Mouse (Mus musculus): ENCODE data around the gene Neu4.
"Not testable (repeated sequence)": the region's sequence is repeated elsewhere in the genome, so short reads cannot be mapped to it uniquely, and the experiment has no call there.

Neu4 gene

DNA sequence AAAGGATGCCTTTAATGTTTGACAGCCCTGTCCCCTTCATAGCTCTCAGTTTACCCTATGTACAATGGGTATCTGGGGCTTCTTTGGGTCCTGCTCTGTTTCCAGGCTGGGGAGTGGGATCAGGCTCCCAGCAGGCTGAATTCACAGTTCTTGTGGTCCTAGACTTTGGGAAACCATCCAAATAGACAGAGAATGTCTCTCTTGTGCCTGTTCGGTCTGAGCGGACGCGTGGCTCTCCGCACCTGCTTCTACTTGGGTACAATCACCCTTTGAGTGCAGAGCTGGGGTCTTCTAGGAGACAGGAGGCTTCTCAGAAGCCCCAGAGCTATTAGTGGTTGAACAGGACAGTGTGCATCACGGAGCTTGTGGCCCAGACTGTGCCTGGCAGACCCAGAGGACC, at the start of gene Neu4:
Gene Neu4 (plus strand): TSS at position 301 of the 400 bp plus-strand sequence.
- peak; percentile 14 to 29 for DNase-seq (ENCODE audit: low spot score in 2 of 2)

- not testable (repeated sequence) for DNase-seq (ENCODE audit: low spot score in 2 of 2)
These were observed 49.5 kb upstream of the Neu4 start for GRCm38 (mm10) chr1:93970797-93971196.

- not testable (repeated sequence) for DNase-seq (ENCODE audit: low spot score in 2 of 2)
These were observed 44.5 kb upstream of the Neu4 start for GRCm38 (mm10) chr1:93975764-93976163.

GRCm38 (mm10) chr1:93978287-93978686, 42.0 kb upstream of the Neu4 start:
- not testable (repeated sequence) for DNase-seq (ENCODE audit: low spot score in 2 of 2)

- not testable (repeated sequence) for DNase-seq (ENCODE audit: low spot score in 2 of 2)
These were observed 39.3 kb upstream of the Neu4 start for GRCm38 (mm10) chr1:93980932-93981331.

GRCm38 (mm10) chr1:93986167-93986566, 34.1 kb upstream of the Neu4 start:
- no peak for DNase-seq (ENCODE audit: low spot score in 2 of 2)

GRCm38 (mm10) chr1:93988786-93989185, 31.5 kb upstream of the Neu4 start:
- DNase-seq (ENCODE audit: low spot score in 2 of 2) = no peak

GRCm38 (mm10) chr1:93990209-93990608, 30.0 kb upstream of the Neu4 start, which contains the start of gene Gal3st2c:
Gene Gal3st2c, plus strand, starts transcription at chr1:93990509.
- DNase-seq (ENCODE audit: low spot score in 2 of 2) = not testable (repeated sequence)

DNA sequence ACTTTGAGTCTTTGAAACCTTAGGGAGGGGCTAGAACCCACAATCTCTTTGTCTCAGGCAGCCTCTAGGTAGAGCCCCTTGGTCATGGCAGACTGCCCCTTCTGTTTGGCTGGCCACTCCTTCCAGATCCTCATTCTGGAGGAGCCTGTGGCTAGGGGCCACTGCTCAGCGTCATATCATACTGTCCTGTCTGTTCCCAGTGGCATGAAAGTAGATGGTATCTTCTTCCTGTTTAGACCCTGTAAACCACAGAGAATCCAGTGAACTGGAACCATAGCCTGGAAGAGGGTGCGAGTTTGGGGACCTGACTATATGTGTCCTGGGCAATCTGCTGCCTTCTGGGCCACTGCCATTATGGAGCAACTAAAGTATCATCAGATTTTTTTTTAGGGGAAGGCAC, 29.2 kb upstream of the Neu4 start:
- DNase-seq (ENCODE audit: low spot score in 2 of 2) = not testable (repeated sequence)

DNA sequence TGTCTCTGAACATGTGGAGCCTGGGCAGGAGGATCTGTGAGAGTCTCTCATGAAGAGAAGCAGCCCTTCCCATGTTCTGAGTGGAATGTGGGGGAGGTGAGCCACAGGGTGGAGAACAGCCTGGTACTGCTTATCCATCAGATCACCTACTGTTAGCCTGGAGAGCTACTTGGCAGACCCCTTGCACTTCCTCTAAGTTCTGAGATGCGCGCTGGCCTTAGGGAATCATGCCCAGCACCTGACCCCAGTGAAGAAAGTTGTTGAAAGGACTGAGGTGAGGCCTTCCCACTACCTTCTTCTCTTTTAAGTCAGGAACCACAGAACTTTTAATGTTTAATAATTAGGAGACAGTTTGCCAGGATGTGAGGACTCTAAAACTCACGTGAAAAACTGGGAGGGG, 28.8 kb upstream of the Neu4 start:
- DNase-seq (ENCODE audit: low spot score in 2 of 2) = not testable (repeated sequence)

GRCm38 (mm10) chr1:94001023-94001422, 19.2 kb upstream of the Neu4 start:
- no peak for DNase-seq (ENCODE audit: low spot score in 2 of 2)

DNA sequence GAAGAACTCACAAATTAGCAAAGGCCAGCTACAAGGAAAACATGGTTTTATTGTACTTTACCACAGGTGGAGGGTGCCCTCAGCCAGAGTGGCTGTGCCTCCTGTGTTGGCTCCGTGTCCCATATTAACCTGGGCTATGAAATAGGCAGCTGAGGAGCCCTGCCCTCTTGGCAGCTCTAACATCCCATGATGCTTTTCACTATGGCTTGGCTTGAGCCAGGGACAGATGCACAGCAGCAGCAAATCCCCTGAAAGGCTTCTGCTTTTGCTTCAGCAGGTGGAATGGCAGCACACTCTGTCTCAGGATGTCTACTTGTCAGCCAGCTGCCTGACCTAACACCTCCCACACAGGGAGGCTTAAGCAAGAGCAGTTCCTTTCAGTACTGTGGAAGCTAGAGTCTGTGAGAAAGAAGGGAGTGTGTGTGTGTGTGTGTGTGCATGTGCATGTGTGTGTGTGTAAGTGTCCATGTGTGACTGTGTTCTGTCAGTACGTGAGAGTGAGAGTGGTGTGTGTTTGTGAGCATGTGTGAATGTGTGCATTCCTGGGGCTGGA, 14.2 kb upstream of the Neu4 start:
- peak in 1 of 2 experiments; percentile 32 for DNase-seq (ENCODE audit: low spot score in 2 of 2)

GRCm38 (mm10) chr1:94008826-94009225, 11.4 kb upstream of the Neu4 start:
- peak; percentile 40 to 70 for DNase-seq (ENCODE audit: low spot score in 2 of 2)

DNA sequence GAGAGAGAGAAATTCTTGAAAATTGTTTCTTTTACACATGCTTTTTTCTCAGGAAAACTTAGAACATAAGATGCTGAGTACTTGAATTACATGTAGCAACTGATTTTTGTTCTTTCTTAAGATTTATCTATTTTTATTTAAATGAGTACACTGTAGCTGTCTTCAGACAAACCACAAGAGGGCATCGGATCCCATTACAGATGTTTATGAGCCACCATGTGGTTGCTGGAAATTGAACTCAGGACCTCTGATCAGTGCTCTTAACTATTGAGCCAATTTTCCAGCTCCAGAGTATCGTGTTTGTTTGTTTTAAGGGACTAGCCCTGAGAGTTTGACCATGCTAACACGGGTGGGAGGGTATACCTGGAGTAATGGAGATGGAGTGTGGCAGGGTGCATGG, 8.6 kb upstream of the Neu4 start:
- DNase-seq (ENCODE audit: low spot score in 2 of 2) = no peak

DNA sequence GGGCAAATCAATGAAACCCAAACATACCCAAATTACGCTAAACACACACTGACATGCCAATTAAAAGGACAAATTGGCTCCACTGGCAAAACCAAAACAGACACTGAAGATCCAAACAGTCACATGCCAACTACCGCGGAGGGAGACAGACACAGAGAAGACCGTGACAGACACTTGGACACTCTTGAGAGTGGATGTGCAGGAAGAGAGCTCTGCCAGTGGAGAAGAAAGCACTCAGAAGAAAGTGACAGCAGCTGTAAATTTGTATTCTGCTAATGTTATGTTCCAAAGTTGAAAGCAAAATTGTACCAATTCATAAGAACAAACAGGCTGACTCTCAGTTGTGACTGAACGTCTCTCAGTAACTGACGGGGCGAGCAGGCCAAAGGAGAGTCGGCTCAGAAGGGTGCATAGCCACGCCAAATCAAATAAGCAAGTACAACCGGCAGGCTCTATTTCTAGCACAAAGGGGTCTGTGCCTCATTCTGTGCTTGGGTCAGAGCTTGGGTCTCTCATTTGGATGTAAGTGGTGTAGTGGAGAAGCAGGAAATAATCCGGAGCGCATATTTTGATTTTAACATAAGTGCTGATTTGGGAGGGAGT, 7.4 kb downstream of the Neu4 start:
- no peak for DNase-seq (ENCODE audit: low spot score in 2 of 2)

GRCm38 (mm10) chr1:94028741-94029140, 8.5 kb downstream of the Neu4 start:
- no peak for DNase-seq (ENCODE audit: low spot score in 2 of 2)

DNA sequence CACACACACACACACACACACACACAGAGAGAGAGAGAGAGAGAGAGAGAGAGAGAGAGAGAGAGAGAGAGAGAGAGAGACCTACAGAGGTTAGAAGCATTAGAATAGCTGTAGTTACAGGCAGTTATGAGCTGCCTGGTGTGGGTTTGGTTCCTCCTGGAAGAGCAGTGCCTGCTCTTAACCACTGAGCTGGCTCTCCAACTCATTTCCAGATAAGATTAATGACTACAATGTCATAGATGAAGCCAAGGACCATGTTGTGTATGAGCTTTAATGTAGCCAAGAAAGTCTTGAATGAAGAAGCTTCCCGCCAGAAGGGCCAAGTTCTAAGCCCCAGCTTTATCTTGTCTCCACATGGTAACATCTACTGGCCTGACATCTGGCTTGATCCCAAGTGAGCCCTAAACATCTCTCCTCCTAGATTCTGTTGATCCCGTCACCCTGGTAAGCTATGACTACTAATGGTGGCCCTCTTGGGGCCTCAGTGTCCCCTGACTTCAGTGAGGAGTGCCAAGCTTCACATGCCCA, 12.9 kb downstream of the Neu4 start:
- DNase-seq (ENCODE audit: low spot score in 2 of 2) = no peak

GRCm38 (mm10) chr1:94034984-94035743, 14.9 kb downstream of the Neu4 start:
- DNase-seq (ENCODE audit: low spot score in 2 of 2) = peak; percentile 68 to 82

- no peak for DNase-seq (ENCODE audit: low spot score in 2 of 2)
These were observed 20.1 kb downstream of the Neu4 start for GRCm38 (mm10) chr1:94040391-94040790.

- no peak for DNase-seq (ENCODE audit: low spot score in 2 of 2)
These were observed 25.3 kb downstream of the Neu4 start for GRCm38 (mm10) chr1:94045559-94045958.

DNA sequence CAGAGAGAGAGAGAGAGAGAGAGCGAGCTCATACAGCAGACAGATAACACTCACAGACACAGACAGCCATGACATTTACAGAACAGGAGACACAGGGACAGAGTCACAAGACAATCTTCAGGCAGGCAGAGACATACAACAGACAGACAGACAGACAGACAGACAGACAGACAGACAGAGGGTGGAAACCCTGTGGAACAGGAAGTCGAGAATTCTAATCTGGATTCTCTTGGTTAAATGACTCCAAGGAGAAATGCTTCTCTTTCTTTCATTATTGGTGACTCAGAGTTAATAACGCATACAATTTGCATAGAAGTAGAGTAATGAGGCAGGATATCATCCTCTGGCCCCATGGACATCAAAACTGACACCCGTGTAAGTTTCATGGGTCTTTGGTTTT, 26.3 kb downstream of the Neu4 start:
- DNase-seq (ENCODE audit: low spot score in 2 of 2) = no peak

GRCm38 (mm10) chr1:94051104-94051503, 30.9 kb downstream of the Neu4 start:
- DNase-seq (ENCODE audit: low spot score in 2 of 2) = no peak

GRCm38 (mm10) chr1:94052373-94052772, 32.1 kb downstream of the Neu4 start, which contains the start of gene Pdcd1:
Gene Pdcd1, minus strand, starts transcription at chr1:94052553.
- no peak for DNase-seq (ENCODE audit: low spot score in 2 of 2)
